Mouse (Mus musculus): ENCODE data around the gene Dcaf17. TPM values are rescaled to one million over a fixed set of nuclear protein-coding genes. Genes with fewer than 3 reads are reported as not detected.

The Dcaf17 gene
- polyA plus RNA-seq, 1 experiment from 2014 or later, result 14.7 TPM

- H3K27me3 ChIP-seq, result peaks cover 4% of the 10 kb centered on the region; the same call in 1 of the 2 replicates
- 0 out of 2 replicates have a peak, but pooled peaks cover under 1% of the 10 kb centered on the region for H3K36me3 ChIP-seq (replicated peaks)
- H3K9ac ChIP-seq, result no peak overlapping the region
- no peak overlapping the region for H3K27ac ChIP-seq (replicated peaks)
- H3K4me2 ChIP-seq, result no peak overlapping the region
- 68% methylated on average over 10 of the region's 10 CpGs for WGBS (ENCODE audit: insufficient replicate concordance)
- H3K4me1 ChIP-seq (replicated peaks), result no peaks in the 10 kb centered on the region
- H3K9me3 ChIP-seq (replicated peaks), result no peaks in the 10 kb centered on the region
- H3K4me3 ChIP-seq (replicated peaks), result no peak overlapping the region
- no peak for ATAC-seq (ENCODE audit: insufficient read depth)
Measured at GRCm38 (mm10) chr2:71102621-71103291, 47.6 kb downstream of the Dcaf17 start.

DNA sequence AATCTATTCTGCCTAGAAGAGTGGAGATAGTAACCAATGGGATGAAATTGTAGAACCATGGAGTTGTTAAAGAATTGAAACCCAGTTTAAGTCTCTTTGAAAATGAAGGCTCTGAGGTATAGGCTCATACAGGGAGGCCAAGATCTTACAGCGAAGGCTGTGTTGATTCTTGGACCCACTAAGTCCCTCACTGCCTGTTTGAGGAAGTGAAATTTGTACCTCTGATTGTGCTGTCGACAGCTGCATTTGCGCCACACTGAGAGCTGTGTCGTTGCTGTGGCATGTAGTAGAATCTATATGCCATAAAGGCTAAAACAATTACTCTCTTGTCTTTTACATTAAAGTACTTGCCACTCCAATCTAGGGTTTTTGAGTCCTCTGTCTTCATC is 48.2 kb downstream of the Dcaf17 start:
- Histone ChIP-seq H3K4me3 (replicated peaks) (no peak overlapping the region), H3K36me3 (replicated peaks) (no peaks in the 10 kb centered on the region), H3K27ac (replicated peaks) (no peak overlapping the region), H3K27me3 (peaks cover 4% of the 10 kb centered on the region; the same call in 1 of the 2 replicates), H3K9me3 (replicated peaks) (no peaks in the 10 kb centered on the region), H3K4me1 (replicated peaks) (no peaks in the 10 kb centered on the region), H3K4me2 (no peak overlapping the region), H3K9ac (no peak overlapping the region)
- WGBS (ENCODE audit: insufficient replicate concordance), result 41% methylated on average over 4 of the region's 4 CpGs
- ATAC-seq (ENCODE audit: insufficient read depth), result no peak

DNA sequence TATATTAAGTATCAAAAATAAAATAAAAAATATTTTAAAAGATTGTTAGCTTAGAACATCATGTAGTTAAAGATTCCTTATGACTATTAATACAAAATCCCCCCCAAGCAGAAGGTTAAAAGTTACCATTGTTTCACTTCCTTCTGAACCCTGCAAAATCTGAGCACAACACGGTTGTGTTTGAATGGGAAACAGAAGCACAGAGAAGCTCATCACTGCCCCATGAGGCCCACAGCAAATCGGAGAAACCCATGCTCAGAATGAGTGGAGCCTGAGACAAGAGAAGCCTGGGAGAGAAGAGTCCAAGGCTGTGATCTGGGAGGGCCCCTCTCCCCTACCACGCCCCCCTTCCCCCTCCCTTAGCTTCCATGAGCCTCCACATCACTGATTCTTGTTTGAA is 49.6 kb downstream of the Dcaf17 start:
- no peak overlapping the region for H3K9ac ChIP-seq
- no peaks in the 10 kb centered on the region for H3K9me3 ChIP-seq (replicated peaks)
- no peak overlapping the region for H3K4me3 ChIP-seq (replicated peaks)
- no peaks in the 10 kb centered on the region for H3K36me3 ChIP-seq (replicated peaks)
- H3K4me2 ChIP-seq, result no peak overlapping the region
- no peak overlapping the region for H3K27ac ChIP-seq (replicated peaks)
- WGBS (ENCODE audit: insufficient replicate concordance), result 50% methylated on average over 3 of the region's 3 CpGs
- peaks cover 4% of the 10 kb centered on the region; the same call in 1 of the 2 replicates for H3K27me3 ChIP-seq
- ATAC-seq (ENCODE audit: insufficient read depth), result no peak
- H3K4me1 ChIP-seq (replicated peaks), result no peaks in the 10 kb centered on the region

DNA sequence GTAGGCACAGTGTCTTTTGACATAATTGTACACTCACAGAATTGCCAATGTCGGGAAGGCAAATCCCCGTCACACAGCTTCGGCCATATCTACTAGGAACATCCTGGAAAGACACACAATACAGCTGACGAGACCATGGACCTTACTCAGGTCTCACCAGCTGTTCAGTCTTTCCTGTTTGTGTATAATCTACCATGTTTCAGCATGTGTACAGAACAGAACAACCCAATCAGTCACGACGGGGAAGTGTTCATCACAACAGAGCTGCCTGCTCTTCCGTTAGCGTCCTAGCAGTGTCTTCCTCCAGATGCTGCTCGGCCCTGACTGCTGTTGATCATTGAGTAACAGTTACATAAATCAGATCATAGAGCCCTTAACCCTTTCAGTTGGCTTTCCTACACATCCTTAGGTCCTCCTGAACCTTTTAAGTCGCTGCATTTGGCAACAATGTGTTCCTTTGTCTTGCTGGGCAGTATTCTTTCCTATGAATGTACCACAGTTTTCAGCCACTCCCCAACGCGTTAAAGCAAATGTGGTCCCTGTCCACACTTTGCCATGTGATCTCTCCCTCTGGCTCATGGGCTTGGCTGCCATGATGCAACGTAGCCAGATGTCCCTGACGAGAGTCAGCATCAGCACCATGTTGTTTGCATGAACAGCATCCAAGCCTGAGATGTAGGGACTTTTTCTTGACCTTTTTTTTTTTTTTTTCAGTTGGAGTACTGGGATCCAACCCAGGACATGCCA is 50.5 kb downstream of the Dcaf17 start:
- H3K9ac ChIP-seq, result no peak overlapping the region
- no peak overlapping the region for H3K27ac ChIP-seq (replicated peaks)
- no peak overlapping the region for H3K4me2 ChIP-seq
- no peak for ATAC-seq (ENCODE audit: insufficient read depth)
- no peaks in the 10 kb centered on the region for H3K9me3 ChIP-seq (replicated peaks)
- H3K4me3 ChIP-seq (replicated peaks), result no peak overlapping the region
- H3K36me3 ChIP-seq (replicated peaks), result no peaks in the 10 kb centered on the region
- H3K27me3 ChIP-seq, result peaks cover 4% of the 10 kb centered on the region; the same call in 1 of the 2 replicates
- 61% methylated on average over 14 of the region's 14 CpGs for WGBS (ENCODE audit: insufficient replicate concordance)
- no peaks in the 10 kb centered on the region for H3K4me1 ChIP-seq (replicated peaks)

DNA sequence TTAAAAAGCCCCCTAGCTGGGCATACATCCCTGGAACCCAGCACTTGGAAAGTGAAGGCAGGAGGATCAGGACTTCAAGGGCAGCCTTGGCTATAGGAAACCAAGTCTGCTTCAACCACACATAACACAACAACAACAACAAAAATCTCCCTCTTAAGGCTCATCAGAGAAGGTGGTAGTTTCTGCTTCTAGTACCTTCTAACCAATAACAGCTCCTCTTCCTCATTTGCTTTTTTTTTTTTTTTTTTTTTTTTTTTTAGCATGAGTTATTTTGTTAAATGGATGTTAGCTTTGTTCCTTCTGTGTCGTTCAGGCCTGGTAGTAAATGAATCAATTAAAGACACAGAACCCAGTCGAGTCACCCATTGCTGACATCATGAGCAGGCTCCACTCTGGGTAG is 52.1 kb downstream of the Dcaf17 start:
- no peak for ATAC-seq (ENCODE audit: insufficient read depth)
- no peak overlapping the region for H3K9ac ChIP-seq
- H3K4me1 ChIP-seq (replicated peaks), result no peaks in the 10 kb centered on the region
- WGBS (ENCODE audit: insufficient replicate concordance), result 55% methylated on average over 2 of the region's 2 CpGs
- H3K9me3 ChIP-seq (replicated peaks), result no peaks in the 10 kb centered on the region
- no peaks in the 10 kb centered on the region for H3K36me3 ChIP-seq (replicated peaks)
- H3K4me2 ChIP-seq, result no peak overlapping the region
- H3K27ac ChIP-seq (replicated peaks), result no peak overlapping the region
- peaks cover 4% of the 10 kb centered on the region; the same call in 1 of the 2 replicates for H3K27me3 ChIP-seq
- no peak overlapping the region for H3K4me3 ChIP-seq (replicated peaks)

GRCm38 (mm10) chr2:71108541-71108940 is 53.4 kb downstream of the Dcaf17 start:
- H3K4me3 ChIP-seq (replicated peaks), result no peak overlapping the region
- WGBS (ENCODE audit: insufficient replicate concordance), result 69% methylated on average over 3 of the region's 3 CpGs
- H3K27me3 ChIP-seq, result peaks cover 4% of the 10 kb centered on the region; the same call in 1 of the 2 replicates
- no peaks in the 10 kb centered on the region for H3K36me3 ChIP-seq (replicated peaks)
- H3K9ac ChIP-seq, result no peak overlapping the region
- no peak for ATAC-seq (ENCODE audit: insufficient read depth)
- no peaks in the 10 kb centered on the region for H3K9me3 ChIP-seq (replicated peaks)
- H3K4me1 ChIP-seq (replicated peaks), result no peaks in the 10 kb centered on the region
- H3K4me2 ChIP-seq, result no peak overlapping the region
- H3K27ac ChIP-seq (replicated peaks), result no peak overlapping the region

DNA sequence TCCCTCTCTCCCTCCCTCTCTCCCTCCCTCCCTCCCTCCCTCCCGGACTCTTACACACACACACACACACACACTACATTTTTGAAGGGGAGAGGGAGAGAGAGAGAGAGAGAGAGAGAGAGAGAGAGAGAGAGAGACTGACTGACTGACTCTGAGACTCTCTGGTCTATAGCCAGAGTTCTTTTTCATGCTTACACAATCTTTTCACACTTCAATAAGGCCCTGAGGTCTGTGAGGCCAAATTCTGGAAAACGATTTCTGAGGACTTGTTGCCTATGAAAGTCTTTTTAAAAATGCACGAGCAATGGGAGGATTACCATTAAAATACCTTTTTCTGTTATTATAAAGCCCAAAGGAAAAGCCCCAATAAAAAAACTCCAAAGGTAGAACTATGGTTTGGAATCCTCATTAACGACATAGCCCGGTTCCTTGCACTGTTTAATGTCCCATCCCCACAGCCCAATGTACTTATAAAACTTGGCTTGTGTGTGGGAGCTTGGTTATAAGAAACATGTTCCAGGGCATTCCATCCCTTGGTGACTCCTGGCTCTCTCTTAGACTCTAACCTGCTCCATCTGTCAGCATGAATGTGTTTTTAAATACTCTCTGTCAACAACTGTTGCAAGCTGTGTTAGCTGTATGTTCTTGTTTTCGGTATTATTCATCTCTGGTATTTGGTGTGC is 58.5 kb downstream of the Dcaf17 start:
- H3K27me3 ChIP-seq, result peaks cover 22% of the 10 kb centered on the region
- ATAC-seq (ENCODE audit: insufficient read depth), result no peak
- no peak overlapping the region for H3K4me2 ChIP-seq
- no peak overlapping the region for H3K27ac ChIP-seq (replicated peaks)
- no peaks in the 10 kb centered on the region for H3K9me3 ChIP-seq (replicated peaks)
- H3K4me1 ChIP-seq (replicated peaks), result peaks cover 11% of the 10 kb centered on the region
- 59% methylated on average over 6 of the region's 6 CpGs for WGBS (ENCODE audit: insufficient replicate concordance)
- H3K9ac ChIP-seq, result no peak overlapping the region
- no peak overlapping the region for H3K4me3 ChIP-seq (replicated peaks)
- no peaks in the 10 kb centered on the region for H3K36me3 ChIP-seq (replicated peaks)

DNA sequence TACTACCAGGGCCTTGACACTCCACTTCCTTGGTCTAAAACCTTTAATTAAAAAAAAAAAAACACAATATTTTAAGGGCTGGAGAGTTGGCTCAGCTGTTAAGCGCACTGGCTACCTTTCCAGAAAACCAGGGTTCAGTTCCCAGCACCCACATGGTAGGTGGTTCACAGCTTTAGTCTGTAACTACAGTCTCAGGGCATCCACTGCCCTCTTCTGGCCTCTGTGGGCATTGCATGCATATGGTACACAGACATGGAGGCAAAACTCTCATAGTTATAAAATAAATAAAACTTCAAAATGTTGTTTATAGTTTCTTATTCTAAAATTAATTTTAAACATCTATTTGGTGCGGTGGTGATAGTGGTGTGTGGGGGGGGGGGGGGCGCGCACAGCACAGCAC is 61.0 kb downstream of the Dcaf17 start:
- 77% methylated on average over 4 of the region's 4 CpGs for WGBS (ENCODE audit: insufficient replicate concordance)
- peaks cover 11% of the 10 kb centered on the region for H3K4me1 ChIP-seq (replicated peaks)
- H3K9me3 ChIP-seq (replicated peaks), result no peaks in the 10 kb centered on the region
- H3K27ac ChIP-seq (replicated peaks), result no peak overlapping the region
- H3K36me3 ChIP-seq (replicated peaks), result no peaks in the 10 kb centered on the region
- H3K27me3 ChIP-seq, result peaks cover 46% of the 10 kb centered on the region
- no peak for ATAC-seq (ENCODE audit: insufficient read depth)
- H3K4me2 ChIP-seq, result no peak overlapping the region
- H3K9ac ChIP-seq, result no peak overlapping the region
- H3K4me3 ChIP-seq (replicated peaks), result no peak overlapping the region

DNA sequence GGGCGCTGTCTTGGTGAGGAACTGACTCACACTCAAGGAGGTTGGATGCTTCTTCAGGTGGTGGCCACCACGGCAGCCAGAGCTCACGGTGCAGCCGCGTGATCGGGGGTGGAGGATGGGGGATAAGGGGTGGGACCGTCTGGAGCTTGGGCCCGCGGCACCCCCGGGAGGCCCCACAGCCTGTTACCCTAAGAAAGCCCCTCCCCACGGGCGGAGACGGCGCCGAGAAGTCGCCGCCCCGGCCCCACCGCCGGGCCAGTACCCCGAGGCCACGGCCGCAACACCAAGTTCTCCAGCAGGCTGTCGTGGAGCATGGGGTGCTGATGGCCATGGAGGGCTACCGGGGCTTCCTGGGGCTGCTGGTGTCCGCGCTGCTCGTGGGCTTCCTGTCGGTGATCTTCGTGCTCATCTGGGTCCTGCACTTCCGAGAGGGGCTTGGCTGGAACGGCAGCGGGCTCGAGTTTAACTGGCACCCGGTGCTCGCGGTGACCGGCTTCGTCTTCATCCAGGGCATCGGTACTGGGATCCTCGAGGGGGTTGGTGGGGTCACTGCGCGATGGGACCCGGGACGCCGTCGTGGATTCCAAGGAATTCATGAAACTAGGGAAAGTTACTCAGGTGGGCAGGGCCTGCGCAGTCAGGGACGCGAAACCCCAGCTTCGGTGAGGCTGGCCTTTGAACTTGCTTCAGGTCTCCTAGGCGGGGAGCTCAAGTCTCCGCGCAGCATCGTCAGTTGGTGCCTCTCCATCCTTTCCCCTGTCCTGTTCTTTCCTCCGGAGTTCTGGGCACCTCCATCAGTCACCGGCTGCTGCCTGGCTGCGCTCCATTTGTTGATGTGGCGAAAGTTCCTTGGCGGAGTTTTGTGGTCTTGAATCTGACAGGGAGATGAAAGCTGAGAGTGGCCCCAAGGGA is 62.9 kb downstream of the Dcaf17 start, which contains the start of gene Cybrd1:
Cybrd1 (plus strand) TSS at position 127 of the 912 bp plus-strand sequence.
- ATAC-seq (ENCODE audit: insufficient read depth), result no peak
- Histone ChIP-seq H3K36me3 (replicated peaks) (no peaks in the 10 kb centered on the region), H3K27me3 (peaks cover 46% of the 10 kb centered on the region), H3K9ac (peak within 1 kb of the TSS; percentile 27; the same call in 1 of the 2 replicates), H3K9me3 (replicated peaks) (no peaks in the 10 kb centered on the region), H3K4me2 (peak within 1 kb of the TSS; percentile 70), H3K27ac (replicated peaks) (no peak within 1 kb of the TSS), H3K4me1 (replicated peaks) (peaks cover 11% of the 10 kb centered on the region), H3K4me3 (replicated peaks) (peak within 1 kb of the TSS; percentile 54)
- WGBS (ENCODE audit: insufficient replicate concordance), result 1% methylated on average over 60 of the region's 60 CpGs

- H3K4me2 ChIP-seq, result no peak overlapping the region
- H3K36me3 ChIP-seq (replicated peaks), result no peaks in the 10 kb centered on the region
- peaks cover 46% of the 10 kb centered on the region for H3K27me3 ChIP-seq
- 75% methylated on average over 10 of the region's 10 CpGs for WGBS (ENCODE audit: insufficient replicate concordance)
- peaks cover 11% of the 10 kb centered on the region for H3K4me1 ChIP-seq (replicated peaks)
- no peak overlapping the region for H3K9ac ChIP-seq
- H3K9me3 ChIP-seq (replicated peaks), result no peaks in the 10 kb centered on the region
- no peak for ATAC-seq (ENCODE audit: insufficient read depth)
- no peak overlapping the region for H3K27ac ChIP-seq (replicated peaks)
- no peak overlapping the region for H3K4me3 ChIP-seq (replicated peaks)
Measured at GRCm38 (mm10) chr2:71120844-71121243, 65.7 kb downstream of the Dcaf17 start.

Measured in liver, embryonic 15.5 days (tissue).